Mouse (Mus musculus) hindbrain, embryonic 12.5 days (tissue): ENCODE data around the gene Mmp19. TPM values are rescaled to one million over a fixed set of nuclear protein-coding genes. Genes with fewer than 3 reads are reported as not detected.

Source experiments
- ATAC-seq: fragments of 200-750 bp; cut with Nextera tagmentation; 2 replicates; pipeline ENCODE4 v1.8.0; 2017; ENCODE audit warnings: moderate TSS enrichment; ENCODE audit not compliant: low FRiP score
- H3K27ac ChIP-seq: fragments of 300-500 bp; sonication (generic); 2 replicates; pipeline ENCODE4 v1.5.1; 2016; ENCODE audit warnings: mild to moderate bottlenecking
- H3K27me3 ChIP-seq: fragments of 300-500 bp; sonication (generic); 2 replicates; pipeline ENCODE4 v1.6.1; 2016; ENCODE audit warnings: mild to moderate bottlenecking
- H3K36me3 ChIP-seq: fragments of 300-500 bp; sonication (generic); 2 replicates; pipeline ENCODE4 v1.6.1; 2016; ENCODE audit warnings: mild to moderate bottlenecking
- H3K4me1 ChIP-seq: fragments of 300-500 bp; sonication (generic); 2 replicates; pipeline ENCODE4 v1.6.1; 2016
- H3K4me2 ChIP-seq: fragments of 300-500 bp; sonication (generic); replicated peaks from 2 replicates; pipeline ENCODE4 v1.6.1; 2016; ENCODE audit warnings: mild to moderate bottlenecking
- H3K4me3 ChIP-seq: fragments of 300-500 bp; sonication (generic); 2 replicates; pipeline ENCODE4 v1.5.1; 2016; ENCODE audit warnings: mild to moderate bottlenecking
- H3K9ac ChIP-seq: fragments of 300-500 bp; sonication (generic); 2 replicates; pipeline ENCODE4 v1.6.1; 2016; ENCODE audit warnings: mild to moderate bottlenecking, moderate library complexity
- H3K9me3 ChIP-seq: fragments of 300-500 bp; sonication (generic); replicated peaks from 2 replicates; pipeline ENCODE4 v1.6.1; 2016; ENCODE audit warnings: mild to moderate bottlenecking
- WGBS: fragments of 180-500 bp; shearing (Covaris S2); methylation state at CpG from one replicate; pipeline ENCODE4 v1.1.7; 2016; 5-methylcytosine and 5-hydroxymethylcytosine counted together
- polyA plus RNA-seq: library from polyadenylated mRNA; unstranded; fragments of >200 nt; fragmentation: Nextera tagmentation; extraction: Ambion mirVana; gene quantifications from 2 replicates; pipeline ENCODE4 v1.2.1, GENCODE M21; 2016

Gene Mmp19
- polyA plus RNA-seq, 1 experiment from 2014 or later = 0.63 TPM

DNA sequence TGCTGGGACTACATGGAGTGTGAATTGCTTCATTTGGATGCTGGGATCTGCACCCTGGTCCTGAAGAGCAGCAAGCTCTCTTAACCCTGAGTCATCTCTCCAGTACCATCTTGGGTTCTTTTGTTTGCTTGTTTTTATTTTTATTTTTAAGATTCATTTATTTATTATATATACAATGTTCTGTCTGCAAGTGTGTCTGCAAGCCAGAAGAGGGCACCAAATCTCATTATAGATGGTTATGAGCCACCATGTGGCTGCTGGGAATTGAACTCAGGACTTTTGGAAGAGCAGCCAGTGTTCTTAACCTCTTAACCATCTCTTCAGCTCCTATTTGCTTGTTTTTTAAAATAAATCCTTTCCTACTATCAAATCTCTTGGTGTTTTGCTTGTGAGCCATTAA is 46.7 kb downstream of the Mmp19 start:
- H3K36me3 ChIP-seq = peaks cover 71% of the 10 kb centered on the region
- ATAC-seq = no peak

DNA sequence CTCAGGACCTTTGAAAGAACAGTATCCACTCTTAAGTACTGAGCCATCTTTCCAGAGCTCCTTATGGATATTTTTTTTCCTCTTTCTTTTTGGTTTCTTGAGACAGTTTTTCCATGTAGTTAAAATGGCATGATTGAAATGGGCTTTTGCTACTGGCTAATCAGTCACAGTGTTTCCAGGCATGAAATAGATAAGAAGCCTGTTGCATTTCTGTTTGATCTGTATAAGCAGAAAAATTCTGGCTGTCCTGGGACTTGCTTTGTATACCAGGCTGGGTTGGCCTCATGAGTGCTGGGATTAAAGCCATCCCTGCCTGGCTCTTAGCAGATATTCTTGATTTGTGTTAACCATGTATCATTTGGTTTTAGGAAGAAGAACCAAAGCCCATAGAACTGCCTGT is 48.7 kb downstream of the Mmp19 start:
- no peak overlapping the region for H3K4me3 ChIP-seq
- H3K4me2 ChIP-seq = no peak overlapping the region
- ATAC-seq = no peak
- H3K27ac ChIP-seq = no peak overlapping the region
- H3K4me1 ChIP-seq = no peaks in the 10 kb centered on the region
- H3K9me3 ChIP-seq = no peaks in the 10 kb centered on the region
- peaks cover 65% of the 10 kb centered on the region for H3K36me3 ChIP-seq
- H3K9ac ChIP-seq = no peak overlapping the region
- H3K27me3 ChIP-seq = no peaks in the 10 kb centered on the region

More for the DNA sequence above, 46.7 kb downstream of the Mmp19 start:
- H3K9ac ChIP-seq = no peak overlapping the region
- no peaks in the 10 kb centered on the region for H3K4me1 ChIP-seq
- H3K9me3 ChIP-seq = no peaks in the 10 kb centered on the region
- H3K4me2 ChIP-seq = no peak overlapping the region
- no peak overlapping the region for H3K4me3 ChIP-seq
- H3K27ac ChIP-seq = no peak overlapping the region
- no peaks in the 10 kb centered on the region for H3K27me3 ChIP-seq

DNA sequence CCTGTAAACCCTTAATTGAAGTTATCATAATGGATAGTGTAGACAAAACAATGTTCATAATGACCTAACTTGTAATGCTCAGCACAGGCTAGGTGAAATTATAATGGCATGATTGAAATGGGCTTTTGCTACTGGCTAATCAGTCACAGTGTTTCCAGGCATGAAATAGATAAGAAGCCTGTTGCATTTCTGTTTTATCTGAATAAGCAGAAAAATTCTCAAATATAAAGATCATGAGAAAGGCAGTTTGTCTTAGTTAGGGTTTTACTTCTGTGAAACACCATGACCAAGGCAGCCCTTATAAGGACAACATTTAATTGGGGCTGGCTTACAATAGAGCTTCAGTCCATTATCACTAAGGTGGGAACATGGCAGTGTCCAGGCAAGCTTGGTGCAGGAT is 49.9 kb downstream of the Mmp19 start:
- Histone ChIP-seq H3K27me3 (no peaks in the 10 kb centered on the region), H3K36me3 (peaks cover 56% of the 10 kb centered on the region), H3K27ac (no peak overlapping the region), H3K4me2 (no peak overlapping the region), H3K9ac (no peak overlapping the region), H3K4me3 (no peak overlapping the region), H3K4me1 (no peaks in the 10 kb centered on the region), H3K9me3 (no peaks in the 10 kb centered on the region)
- ATAC-seq = no peak

DNA sequence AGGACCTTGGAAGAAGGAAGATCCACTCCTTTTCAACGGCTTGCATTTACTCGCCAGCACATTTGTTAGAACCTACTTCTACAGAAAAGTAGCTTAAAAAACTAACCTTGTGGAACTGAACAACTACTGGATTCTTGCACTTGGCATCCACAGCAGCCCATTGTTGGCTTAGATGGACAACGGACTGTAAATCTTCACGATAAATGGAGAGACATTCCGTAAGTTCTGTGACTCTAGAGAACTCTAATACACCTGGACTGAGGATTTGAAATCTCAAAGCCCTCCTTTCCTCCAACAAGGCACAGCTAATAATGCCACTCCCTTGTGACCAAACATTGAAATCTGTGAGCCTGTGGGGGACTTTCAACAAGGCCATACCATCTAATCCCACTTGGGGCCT is 52.5 kb downstream of the Mmp19 start:
- Histone ChIP-seq H3K36me3 (peaks cover 50% of the 10 kb centered on the region), H3K4me2 (no peak overlapping the region), H3K27ac (no peak overlapping the region), H3K9me3 (no peaks in the 10 kb centered on the region), H3K27me3 (no peaks in the 10 kb centered on the region), H3K4me1 (0 out of 2 replicates have a peak, but pooled peaks cover 2% of the 10 kb centered on the region), H3K4me3 (no peak overlapping the region), H3K9ac (no peak overlapping the region)
- ATAC-seq = no peak
- WGBS = 95% methylated on average over 5 of the region's 5 CpGs

DNA sequence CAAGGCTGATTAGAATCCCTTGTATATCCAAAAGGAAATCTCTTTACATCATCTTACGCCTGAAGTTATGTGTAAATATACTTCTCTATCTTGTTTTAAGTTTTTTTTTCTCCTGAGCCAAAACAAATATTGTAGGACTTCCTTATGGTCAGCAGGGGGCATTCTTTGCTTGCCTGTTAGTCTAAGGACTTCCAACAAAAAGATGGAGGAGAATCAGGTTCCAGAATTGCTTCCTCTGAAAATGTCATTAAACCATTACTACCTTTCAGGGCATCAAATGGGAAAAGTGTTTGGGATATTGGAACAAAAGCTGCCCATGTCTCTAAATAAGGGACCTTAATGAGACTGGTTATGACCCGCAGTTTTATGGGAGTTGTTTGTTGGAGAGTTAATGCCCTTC is 54.8 kb downstream of the Mmp19 start:
- Histone ChIP-seq H3K36me3 (peaks cover 55% of the 10 kb centered on the region), H3K9me3 (no peaks in the 10 kb centered on the region), H3K4me1 (0 out of 2 replicates have a peak, but pooled peaks cover 2% of the 10 kb centered on the region), H3K27ac (no peak overlapping the region), H3K4me2 (no peak overlapping the region), H3K9ac (no peak overlapping the region), H3K27me3 (no peaks in the 10 kb centered on the region), H3K4me3 (no peak overlapping the region)
- 78% methylated on average over 2 of the region's 2 CpGs for WGBS
- no peak for ATAC-seq

DNA sequence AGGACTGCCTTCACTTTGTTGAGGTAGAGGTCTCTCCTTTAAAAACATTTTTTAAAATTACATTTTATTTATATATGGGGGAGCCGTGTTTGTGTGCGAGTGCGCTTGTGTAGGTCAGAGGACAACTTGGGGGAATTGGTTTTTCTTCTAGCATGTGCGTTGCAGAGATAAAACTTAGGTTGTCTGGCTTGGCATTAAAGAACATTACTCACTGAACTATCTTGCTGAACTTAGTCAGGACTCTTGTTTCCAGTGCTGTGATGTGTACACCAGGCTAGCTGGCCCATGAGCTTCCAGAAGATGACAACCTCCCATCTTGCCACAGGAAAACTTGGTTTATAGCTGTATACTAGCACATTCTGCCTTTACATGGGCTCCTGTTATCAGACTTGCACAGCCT is 56.0 kb downstream of the Mmp19 start:
- WGBS = 100% methylated on average over 4 of the region's 4 CpGs
- Histone ChIP-seq H3K27ac (no peak overlapping the region), H3K27me3 (no peaks in the 10 kb centered on the region), H3K4me2 (no peak overlapping the region), H3K9me3 (no peaks in the 10 kb centered on the region), H3K36me3 (peaks cover 50% of the 10 kb centered on the region), H3K4me1 (0 out of 2 replicates have a peak, but pooled peaks cover 2% of the 10 kb centered on the region), H3K9ac (no peak overlapping the region), H3K4me3 (no peak overlapping the region)
- ATAC-seq = no peak

DNA sequence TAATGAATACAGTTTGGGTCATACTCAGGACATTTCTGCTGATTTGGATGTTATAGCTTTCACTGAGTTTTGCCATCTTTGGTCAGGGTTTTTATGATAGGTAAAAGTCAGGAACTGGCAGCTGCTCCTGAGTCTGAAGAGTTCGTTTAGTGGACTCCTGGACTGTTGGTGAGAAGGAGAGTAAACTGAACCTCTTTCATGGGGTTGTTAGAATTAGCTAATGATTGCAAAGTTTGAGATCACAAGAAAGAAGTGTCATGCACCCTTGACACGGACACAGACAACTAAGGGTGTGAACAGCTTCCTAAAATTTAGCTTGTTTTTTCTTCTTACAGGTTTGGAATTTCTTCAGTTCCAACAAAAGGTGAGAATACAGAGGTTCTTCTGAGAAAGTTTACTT is 57.7 kb downstream of the Mmp19 start:
- no peak overlapping the region for H3K4me2 ChIP-seq
- H3K9ac ChIP-seq = no peak overlapping the region
- 80% methylated on average over 2 of the region's 2 CpGs for WGBS
- H3K4me3 ChIP-seq = no peak overlapping the region
- H3K27me3 ChIP-seq = no peaks in the 10 kb centered on the region
- H3K27ac ChIP-seq = no peak overlapping the region
- 0 out of 2 replicates have a peak, but pooled peaks cover 2% of the 10 kb centered on the region for H3K4me1 ChIP-seq
- peaks cover 40% of the 10 kb centered on the region for H3K36me3 ChIP-seq
- no peaks in the 10 kb centered on the region for H3K9me3 ChIP-seq
- ATAC-seq = no peak

DNA sequence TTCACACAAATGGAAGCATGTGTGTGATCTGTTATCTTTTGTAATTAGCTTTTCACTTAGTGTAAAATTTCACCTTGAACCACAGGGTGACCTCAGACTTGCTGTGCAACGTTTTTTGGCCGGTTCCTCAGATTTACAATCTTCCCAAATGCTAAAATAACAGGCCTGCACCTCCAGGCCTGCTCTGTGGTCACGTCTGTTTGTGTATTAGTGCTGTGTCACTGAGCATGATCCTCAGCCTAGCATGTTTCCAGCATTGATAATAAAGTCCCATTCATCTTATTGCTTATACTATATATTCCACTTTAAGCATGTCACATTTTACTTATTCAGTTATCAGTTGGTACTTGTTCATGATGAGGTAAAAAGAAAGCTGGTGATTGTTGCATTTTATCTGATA is 59.6 kb downstream of the Mmp19 start:
- no peak overlapping the region for H3K4me2 ChIP-seq
- no peak for ATAC-seq
- H3K4me3 ChIP-seq = no peak overlapping the region
- H3K27ac ChIP-seq = no peak overlapping the region
- H3K4me1 ChIP-seq = 0 out of 2 replicates have a peak, but pooled peaks cover 2% of the 10 kb centered on the region
- H3K27me3 ChIP-seq = no peaks in the 10 kb centered on the region
- H3K9me3 ChIP-seq = no peaks in the 10 kb centered on the region
- WGBS = 75% methylated on average over 3 of the region's 3 CpGs
- H3K9ac ChIP-seq = no peak overlapping the region
- H3K36me3 ChIP-seq = peaks cover 44% of the 10 kb centered on the region

Other genes with a start within 250 kb of the Mmp19 start
- 20.8 TPM in 2 replicates for gene Zc3h10, start 243.1 kb upstream of the Mmp19 start, polyA plus RNA-seq
- 2,172 and 2,716 TPM in 2 replicates for gene Rpl41, start 241.6 kb upstream of the Mmp19 start, polyA plus RNA-seq
- 140 and 143 TPM in 2 replicates for gene Pa2g4, start 224.9 kb upstream of the Mmp19 start, polyA plus RNA-seq
- gene Erbb3, start 201.3 kb upstream of the Mmp19 start, polyA plus RNA-seq = 9.8 and 11.7 TPM in 2 replicates
- gene Rps26, start 164.2 kb upstream of the Mmp19 start, polyA plus RNA-seq = 418 and 515 TPM in 2 replicates
- gene Ikzf4, start 144.9 kb upstream of the Mmp19 start, polyA plus RNA-seq = 8.7 and 9.8 TPM in 2 replicates
- gene Suox, start 116.8 kb upstream of the Mmp19 start, polyA plus RNA-seq = 15.1 and 16.4 TPM in 2 replicates
- gene Rab5b, start 94.6 kb upstream of the Mmp19 start, polyA plus RNA-seq = 96.2 and 103 TPM in 2 replicates
- 3.5 and 6.0 TPM in 2 replicates for gene Pmel, start 86.7 kb upstream of the Mmp19 start, polyA plus RNA-seq
- 74.5 and 75.3 TPM in 2 replicates for gene Cdk2, start 85.9 kb upstream of the Mmp19 start, polyA plus RNA-seq
- gene Dgka, start 46.1 kb upstream of the Mmp19 start, polyA plus RNA-seq = 6.9 and 7.3 TPM in 2 replicates
- gene Pym1, start 43.0 kb upstream of the Mmp19 start, polyA plus RNA-seq = 46.3 and 48.5 TPM in 2 replicates
- 61.1 and 64.1 TPM in 2 replicates for gene Dnajc14, start 13.2 kb downstream of the Mmp19 start, polyA plus RNA-seq
- 20.5 and 21.4 TPM in 2 replicates for gene Tmem198b, start 13.5 kb downstream of the Mmp19 start, polyA plus RNA-seq
- 196 and 204 TPM in 2 replicates for gene Sarnp, start 26.4 kb downstream of the Mmp19 start, polyA plus RNA-seq
- gene Ormdl2, start 30.7 kb downstream of the Mmp19 start, polyA plus RNA-seq = 26.3 and 41.4 TPM in 2 replicates
- gene Gdf11, start 100.8 kb downstream of the Mmp19 start, polyA plus RNA-seq = 10.7 and 11.5 TPM in 2 replicates
- gene Cd63, start 110.1 kb downstream of the Mmp19 start, polyA plus RNA-seq = 258 and 273 TPM in 2 replicates
- 11.3 and 15.7 TPM in 2 replicates for gene Rdh5, start 132.0 kb downstream of the Mmp19 start, polyA plus RNA-seq
- gene Bloc1s1, start 133.1 kb downstream of the Mmp19 start, polyA plus RNA-seq = 210 and 235 TPM in 2 replicates
- 3.6 and 4.4 TPM in 2 replicates for gene Itga7, start 142.9 kb downstream of the Mmp19 start, polyA plus RNA-seq
- gene Mettl7b, start 170.1 kb downstream of the Mmp19 start, polyA plus RNA-seq = not detected in 2 replicates
- not detected in 2 replicates for gene Olfr9, start 198.5 kb downstream of the Mmp19 start, polyA plus RNA-seq
- gene Olfr763, start 219.9 kb downstream of the Mmp19 start, polyA plus RNA-seq = not detected in 2 replicates
- gene Olfr764-ps1, start 249.0 kb downstream of the Mmp19 start, polyA plus RNA-seq = not detected in 2 replicates